Mouse (Mus musculus): ENCODE measurements around the gene Cadm2. TPM values are rescaled to one million over a fixed set of nuclear protein-coding genes. Genes with fewer than 3 reads are reported as not detected.

Gene Cadm2
- polyA plus RNA-seq, 1 experiment = not detected

GRCm38 (mm10) chr16:67610904-67611681, 9.6 kb downstream of the Cadm2 start:
- H3K4me1 ChIP-seq = no peaks in the 10 kb centered on the region
- peaks cover 4% of the 10 kb centered on the region for H3K27me3 ChIP-seq (replicated peaks)
- H3K9me3 ChIP-seq = no peaks in the 10 kb centered on the region
- no peak for TF ChIP-seq GATA1 (IDR thresholded peaks at IDR 0.05; ENCODE audit: borderline replicate concordance, low read length)
- TF ChIP-seq FLI1 (IDR thresholded peaks at IDR 0.05; ENCODE audit: low read length) = no peak
- no peak overlapping the region for H3K4me3 ChIP-seq (replicated peaks)
- H3K36me3 ChIP-seq (replicated peaks; ENCODE audit: low read length) = no peaks in the 10 kb centered on the region

DNA sequence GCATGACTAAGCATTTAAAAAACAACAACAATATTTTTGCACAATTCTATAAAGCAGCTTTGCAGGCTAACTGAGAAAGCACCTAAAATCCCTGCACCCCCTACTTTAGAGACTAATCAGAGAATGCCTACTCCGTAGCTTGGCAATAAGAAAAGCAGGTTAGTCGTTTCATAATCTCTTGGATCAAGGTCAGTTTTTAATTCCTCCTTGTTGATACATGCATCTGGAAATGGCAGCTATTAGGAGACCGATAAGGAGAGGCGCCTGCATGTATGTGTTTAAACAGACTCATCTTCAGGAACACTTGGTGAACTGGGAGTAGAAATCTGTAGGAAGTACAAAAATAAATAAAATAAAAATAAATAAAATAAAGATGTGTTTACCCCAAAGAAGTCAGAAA, 11.6 kb downstream of the Cadm2 start:
- no peaks in the 10 kb centered on the region for H3K9me3 ChIP-seq
- TF ChIP-seq FLI1 (IDR thresholded peaks at IDR 0.05; ENCODE audit: low read length) = no peak
- TF ChIP-seq GATA1 (IDR thresholded peaks at IDR 0.05; ENCODE audit: borderline replicate concordance, low read length) = no peak
- H3K27me3 ChIP-seq (replicated peaks) = no peaks in the 10 kb centered on the region
- no peaks in the 10 kb centered on the region for H3K36me3 ChIP-seq (replicated peaks; ENCODE audit: low read length)
- no peak overlapping the region for H3K4me3 ChIP-seq (replicated peaks)
- H3K4me1 ChIP-seq = no peaks in the 10 kb centered on the region

DNA sequence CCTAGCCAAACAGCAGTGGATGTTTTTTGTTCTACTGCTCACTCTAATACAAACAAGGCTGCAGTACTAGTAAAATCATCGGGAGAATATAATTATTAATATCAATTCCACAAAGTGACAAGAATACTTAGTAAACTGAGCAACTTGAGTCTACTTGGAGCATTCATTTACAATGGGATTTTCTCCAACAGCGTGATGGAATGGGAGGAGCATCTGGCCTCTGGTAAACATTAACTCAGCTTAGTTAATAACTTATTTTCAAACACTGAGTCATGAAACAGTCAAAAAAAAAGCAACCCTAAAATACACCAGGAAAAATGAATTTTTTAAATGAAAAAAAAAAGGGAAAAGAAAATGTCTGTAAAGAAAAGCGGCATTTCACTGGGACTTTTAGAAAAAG, 12.2 kb downstream of the Cadm2 start:
- H3K27me3 ChIP-seq (replicated peaks) = no peaks in the 10 kb centered on the region
- H3K4me1 ChIP-seq = no peaks in the 10 kb centered on the region
- H3K9me3 ChIP-seq = no peaks in the 10 kb centered on the region
- TF ChIP-seq GATA1 (IDR thresholded peaks at IDR 0.05; ENCODE audit: borderline replicate concordance, low read length) (no peak), FLI1 (IDR thresholded peaks at IDR 0.05; ENCODE audit: low read length) (no peak)
- H3K4me3 ChIP-seq (replicated peaks) = no peak overlapping the region
- no peaks in the 10 kb centered on the region for H3K36me3 ChIP-seq (replicated peaks; ENCODE audit: low read length)

DNA sequence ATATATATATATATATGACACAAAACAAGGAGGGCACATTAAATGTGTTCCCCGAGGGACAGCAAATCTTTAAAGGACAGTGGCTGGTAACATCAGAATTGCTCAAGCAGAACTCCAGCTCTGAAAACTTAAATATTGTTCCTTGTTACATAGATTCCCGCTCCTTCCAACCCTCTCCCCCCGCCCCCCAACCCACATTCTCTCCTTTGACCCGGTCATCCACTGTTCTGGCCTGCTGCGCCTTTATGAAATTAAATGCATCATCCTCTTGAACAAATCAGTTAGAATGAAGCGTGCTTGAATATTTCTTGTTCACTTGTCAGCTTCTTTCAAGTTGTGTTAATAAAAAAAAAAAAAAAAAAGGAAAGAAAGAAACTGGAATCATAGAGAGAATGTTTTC, 15.0 kb downstream of the Cadm2 start:
- no peak overlapping the region for H3K4me3 ChIP-seq (replicated peaks)
- H3K36me3 ChIP-seq (replicated peaks; ENCODE audit: low read length) = no peaks in the 10 kb centered on the region
- TF ChIP-seq GATA1 (IDR thresholded peaks at IDR 0.05; ENCODE audit: borderline replicate concordance, low read length) (no peak), FLI1 (IDR thresholded peaks at IDR 0.05; ENCODE audit: low read length) (no peak)
- H3K27me3 ChIP-seq (replicated peaks) = no peaks in the 10 kb centered on the region
- no peaks in the 10 kb centered on the region for H3K4me1 ChIP-seq
- H3K9me3 ChIP-seq = no peaks in the 10 kb centered on the region

DNA sequence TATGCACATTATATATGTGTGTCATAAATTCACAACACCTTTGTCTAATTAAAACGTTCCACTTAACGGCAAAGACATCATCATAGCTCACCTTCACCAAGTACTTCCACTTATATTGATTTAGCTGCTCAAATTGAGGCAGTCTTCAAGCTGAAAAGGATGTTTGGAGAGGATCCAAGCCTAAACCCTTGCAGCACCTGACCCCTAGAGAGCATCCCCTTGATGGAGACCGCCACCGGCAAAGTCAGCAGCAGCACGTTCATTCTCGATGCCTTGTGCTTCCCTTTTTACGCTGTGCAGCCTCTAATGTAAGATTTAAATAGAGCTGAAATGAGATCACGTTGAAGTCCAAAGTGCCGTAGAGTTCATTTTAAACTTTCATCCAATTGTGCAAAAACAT, 20.7 kb downstream of the Cadm2 start:
- Histone ChIP-seq H3K4me1 (no peaks in the 10 kb centered on the region), H3K4me3 (replicated peaks) (no peak overlapping the region), H3K36me3 (replicated peaks; ENCODE audit: low read length) (no peaks in the 10 kb centered on the region), H3K9me3 (no peaks in the 10 kb centered on the region), H3K27me3 (replicated peaks) (no peaks in the 10 kb centered on the region)
- no peak for TF ChIP-seq GATA1 (IDR thresholded peaks at IDR 0.05; ENCODE audit: borderline replicate concordance, low read length)
- no peak for TF ChIP-seq FLI1 (IDR thresholded peaks at IDR 0.05; ENCODE audit: low read length)

DNA sequence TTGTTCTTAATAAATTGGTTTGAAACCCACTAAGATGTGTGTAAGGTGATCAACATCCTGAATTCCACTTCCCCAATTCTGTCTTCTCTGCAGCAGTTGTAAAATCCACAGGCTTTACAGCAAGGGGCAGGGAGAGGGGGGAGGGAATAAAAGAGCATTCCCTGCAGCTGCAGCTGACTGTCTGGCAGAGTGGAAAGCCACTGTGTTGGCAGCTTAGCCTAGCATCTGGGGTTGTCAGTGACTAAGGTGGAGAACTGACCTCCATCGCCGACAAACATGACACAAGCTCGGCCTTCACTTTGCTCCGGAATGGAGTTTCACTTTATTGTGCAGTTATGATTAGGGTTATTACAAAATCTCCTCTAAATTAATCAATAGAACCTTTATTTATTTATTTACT, 21.9 kb downstream of the Cadm2 start:
- H3K4me3 ChIP-seq (replicated peaks) = no peak overlapping the region
- no peaks in the 10 kb centered on the region for H3K36me3 ChIP-seq (replicated peaks; ENCODE audit: low read length)
- H3K27me3 ChIP-seq (replicated peaks) = no peaks in the 10 kb centered on the region
- H3K4me1 ChIP-seq = no peaks in the 10 kb centered on the region
- H3K9me3 ChIP-seq = no peaks in the 10 kb centered on the region
- TF ChIP-seq FLI1 (IDR thresholded peaks at IDR 0.05; ENCODE audit: low read length) (no peak), GATA1 (IDR thresholded peaks at IDR 0.05; ENCODE audit: borderline replicate concordance, low read length) (no peak)

DNA sequence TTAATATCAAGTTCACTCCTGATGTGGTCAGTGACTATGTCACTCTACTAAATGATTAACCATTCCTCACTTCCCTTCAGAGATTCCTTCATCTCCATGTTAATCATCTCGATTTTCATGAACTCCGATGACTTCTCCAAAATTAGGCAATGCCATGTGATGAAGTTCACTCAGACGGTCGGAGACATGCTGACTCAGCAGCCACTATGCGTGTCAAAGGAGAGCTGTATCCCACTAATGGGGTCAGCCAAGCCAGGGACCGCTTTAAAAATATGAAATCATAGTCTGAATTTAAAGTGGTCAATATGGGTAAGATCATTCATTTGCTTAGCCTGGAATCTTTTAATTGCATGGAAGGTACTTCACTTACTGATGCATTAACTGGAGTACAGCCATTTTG, 29.7 kb downstream of the Cadm2 start:
- Histone ChIP-seq H3K27me3 (replicated peaks) (no peaks in the 10 kb centered on the region), H3K36me3 (replicated peaks; ENCODE audit: low read length) (no peaks in the 10 kb centered on the region), H3K4me3 (replicated peaks) (no peak overlapping the region), H3K9me3 (no peaks in the 10 kb centered on the region), H3K4me1 (no peaks in the 10 kb centered on the region)
- TF ChIP-seq GATA1 (IDR thresholded peaks at IDR 0.05; ENCODE audit: borderline replicate concordance, low read length) (no peak), FLI1 (IDR thresholded peaks at IDR 0.05; ENCODE audit: low read length) (no peak)

DNA sequence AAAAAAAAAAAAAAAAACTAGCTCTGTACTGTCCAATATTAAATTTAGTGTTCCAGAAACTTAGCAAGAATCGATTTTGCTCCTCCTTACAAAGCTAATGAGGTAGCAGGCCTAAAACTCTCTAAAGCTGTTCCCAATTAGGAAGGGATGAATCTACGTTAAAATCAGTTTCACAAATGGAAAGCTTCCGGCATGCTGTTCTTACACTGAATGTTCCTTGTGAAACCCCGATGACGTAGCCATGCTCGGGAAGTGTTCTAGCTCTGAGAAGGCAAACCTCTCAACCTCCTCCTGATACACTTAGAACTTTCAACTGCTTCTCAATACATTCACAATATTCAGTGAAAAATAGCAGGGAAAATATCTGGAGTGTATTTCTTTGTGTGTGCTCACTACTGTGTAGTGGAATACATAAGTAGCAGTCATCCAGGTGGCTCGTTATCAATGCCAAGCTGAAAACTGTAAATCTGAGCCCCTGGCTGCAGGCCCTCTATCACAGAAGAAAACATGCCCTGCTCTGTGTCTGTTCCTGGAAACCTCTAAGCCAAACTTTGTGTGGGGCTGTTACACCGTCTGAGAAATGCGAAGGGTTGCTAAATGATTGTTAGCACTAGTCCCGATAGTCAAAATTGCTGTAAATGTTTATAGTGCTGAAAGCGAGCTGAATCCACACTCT, 41.7 kb downstream of the Cadm2 start:
- H3K27me3 ChIP-seq (replicated peaks) = no peaks in the 10 kb centered on the region
- no peak for TF ChIP-seq GATA1 (IDR thresholded peaks at IDR 0.05; ENCODE audit: borderline replicate concordance, low read length)
- no peak for TF ChIP-seq FLI1 (IDR thresholded peaks at IDR 0.05; ENCODE audit: low read length)
- no peaks in the 10 kb centered on the region for H3K9me3 ChIP-seq
- no peaks in the 10 kb centered on the region for H3K36me3 ChIP-seq (replicated peaks; ENCODE audit: low read length)
- no peak overlapping the region for H3K4me3 ChIP-seq (replicated peaks)
- H3K4me1 ChIP-seq = no peaks in the 10 kb centered on the region

- Histone ChIP-seq H3K36me3 (replicated peaks; ENCODE audit: low read length) (no peaks in the 10 kb centered on the region), H3K4me1 (no peaks in the 10 kb centered on the region), H3K9me3 (no peaks in the 10 kb centered on the region), H3K27me3 (replicated peaks) (no peaks in the 10 kb centered on the region), H3K4me3 (replicated peaks) (no peak overlapping the region)
- no peak for TF ChIP-seq GATA1 (IDR thresholded peaks at IDR 0.05; ENCODE audit: borderline replicate concordance, low read length)
- TF ChIP-seq FLI1 (IDR thresholded peaks at IDR 0.05; ENCODE audit: low read length) = no peak
Observed at GRCm38 (mm10) chr16:67575557-67575956, 45.2 kb downstream of the Cadm2 start.

DNA sequence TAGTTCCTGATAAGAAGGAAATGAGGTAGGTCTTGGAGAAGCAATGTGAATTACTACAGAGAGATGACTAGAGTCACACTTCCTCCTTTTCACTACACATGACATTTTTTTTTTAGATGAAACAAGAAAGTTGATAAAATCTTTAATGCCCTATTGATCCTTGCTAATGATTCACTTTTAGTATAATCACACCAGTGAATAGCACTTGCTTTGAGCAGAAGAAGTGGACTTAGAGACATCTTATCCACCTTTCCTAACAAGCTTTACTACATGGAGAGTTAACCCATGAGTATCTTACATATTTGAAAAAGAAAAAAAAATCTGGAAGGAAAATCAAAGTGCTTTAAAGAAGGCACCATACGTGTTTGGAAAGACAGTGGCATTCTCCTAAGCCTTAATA, 93.7 kb downstream of the Cadm2 start:
- Histone ChIP-seq H3K9me3 (no peaks in the 10 kb centered on the region), H3K36me3 (replicated peaks; ENCODE audit: low read length) (no peaks in the 10 kb centered on the region), H3K4me1 (no peaks in the 10 kb centered on the region), H3K27me3 (replicated peaks) (no peaks in the 10 kb centered on the region), H3K4me3 (replicated peaks) (no peak overlapping the region)
- TF ChIP-seq FLI1 (IDR thresholded peaks at IDR 0.05; ENCODE audit: low read length) (no peak), GATA1 (IDR thresholded peaks at IDR 0.05; ENCODE audit: borderline replicate concordance, low read length) (no peak)
